Mouse (Mus musculus) stomach, embryonic 16.5 days (tissue): Measurements from ENCODE around the gene Scgb1a1. TPM values are rescaled to one million over a fixed set of nuclear protein-coding genes. Genes with fewer than 3 reads are reported as not detected.

Experiments used
- ATAC-seq: fragments of 200-750 bp; cut with Nextera tagmentation; 2 replicates; pipeline ENCODE4 v1.8.0; 2017; ENCODE audit warnings: moderate number of reproducible peaks, moderate TSS enrichment; ENCODE audit not compliant: insufficient read depth, low FRiP score
- H3K27ac ChIP-seq: fragments of 300-500 bp; sonication (generic); 2 replicates; pipeline ENCODE4 v1.5.1; 2014; ENCODE audit warnings: low read length
- H3K27me3 ChIP-seq: fragments of 300-500 bp; sonication (generic); 2 replicates; pipeline ENCODE4 v1.6.1; 2014; ENCODE audit warnings: low read length, control low read depth, mixed read lengths; ENCODE audit not compliant: control insufficient read depth, insufficient read depth
- H3K36me3 ChIP-seq: fragments of 300-500 bp; sonication (generic); 2 replicates; pipeline ENCODE4 v1.6.1; 2014; ENCODE audit warnings: low read length; ENCODE audit not compliant: control insufficient read depth, insufficient read depth
- H3K4me1 ChIP-seq: fragments of 300-500 bp; sonication (generic); 2 replicates; pipeline ENCODE4 v1.6.1; 2014; ENCODE audit warnings: low read length, control low read depth, mixed read lengths; ENCODE audit not compliant: control insufficient read depth, insufficient read depth
- H3K4me2 ChIP-seq: fragments of 300-500 bp; sonication (generic); 2 replicates; pipeline ENCODE4 v1.6.1; 2014; ENCODE audit warnings: low read depth, low read length, mixed read lengths
- H3K4me3 ChIP-seq: fragments of 300-500 bp; sonication (generic); replicated peaks from 2 replicates; pipeline ENCODE4 v1.5.1; 2014; ENCODE audit warnings: mild to moderate bottlenecking, low read length
- H3K9ac ChIP-seq: fragments of 300-500 bp; sonication (generic); 2 replicates; pipeline ENCODE4 v1.6.1; 2014; ENCODE audit warnings: low read length
- H3K9me3 ChIP-seq: fragments of 300-500 bp; sonication (generic); replicated peaks from 2 replicates; pipeline ENCODE4 v1.6.1; 2016; ENCODE audit warnings: low read length, control low read depth; ENCODE audit not compliant: control insufficient read depth
- WGBS: fragments of 180-500 bp; shearing (Covaris S2); extraction: QIAGEN DNeasy Blood & Tissue Kit; methylation state at CpG from one replicate; pipeline ENCODE4 v1.1.7; 2014; 5-methylcytosine and 5-hydroxymethylcytosine counted together
- polyA plus RNA-seq: library from polyadenylated mRNA; unstranded; fragments of >200 nt; fragmentation: Nextera tagmentation; extraction: Ambion mirVana; gene quantifications from 2 replicates; pipeline ENCODE4 v1.2.1, GENCODE M21; 2015

Gene Scgb1a1
- polyA plus RNA-seq, 1 experiment from 2014 or later: 0.75 TPM

DNA sequence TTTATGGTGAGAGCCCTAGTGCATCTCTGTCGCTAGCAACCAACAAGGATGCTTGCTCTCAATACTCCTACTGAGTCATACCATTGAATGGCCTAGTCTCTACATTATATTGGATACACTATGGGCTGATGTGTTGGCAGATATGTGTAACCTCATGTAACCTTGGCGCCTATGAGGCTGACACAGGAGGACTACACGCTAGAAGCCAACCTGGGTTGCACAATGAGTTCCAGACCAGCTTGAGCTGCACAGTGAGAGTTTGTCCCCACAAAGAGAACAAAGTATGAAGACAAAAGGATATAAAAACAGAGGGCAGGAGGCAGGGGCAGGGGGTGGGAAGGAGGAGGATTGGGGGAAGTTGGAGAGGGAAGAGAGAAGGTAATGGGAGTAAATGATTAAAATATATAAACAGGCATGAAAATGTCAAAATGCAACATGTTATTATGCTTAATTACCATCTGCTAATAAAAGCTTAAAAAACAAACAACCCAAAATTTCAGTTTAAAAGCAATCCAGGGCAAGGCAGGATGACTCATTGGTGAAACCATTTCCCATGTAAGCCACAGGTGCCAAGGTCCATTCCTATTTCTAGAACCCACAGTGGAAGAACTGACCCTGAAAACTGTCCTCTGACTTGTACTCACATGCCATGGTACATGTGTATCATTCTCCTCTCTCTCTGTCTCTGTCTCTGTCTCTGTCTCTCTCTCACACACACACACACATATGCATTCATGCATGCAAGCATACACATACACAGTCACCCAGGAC, 32.1 kb upstream of the Scgb1a1 start:
- Histone ChIP-seq H3K27ac (no peak overlapping the region), H3K4me3 (no peak overlapping the region), H3K36me3 (no peaks in the 10 kb centered on the region), H3K9me3 (no peaks in the 10 kb centered on the region), H3K4me1 (no peaks in the 10 kb centered on the region), H3K9ac (no peak overlapping the region), H3K27me3 (no peaks in the 10 kb centered on the region), H3K4me2 (no peak overlapping the region)
- 91% methylated on average over 3 of the region's 3 CpGs for WGBS
- ATAC-seq: no peak

DNA sequence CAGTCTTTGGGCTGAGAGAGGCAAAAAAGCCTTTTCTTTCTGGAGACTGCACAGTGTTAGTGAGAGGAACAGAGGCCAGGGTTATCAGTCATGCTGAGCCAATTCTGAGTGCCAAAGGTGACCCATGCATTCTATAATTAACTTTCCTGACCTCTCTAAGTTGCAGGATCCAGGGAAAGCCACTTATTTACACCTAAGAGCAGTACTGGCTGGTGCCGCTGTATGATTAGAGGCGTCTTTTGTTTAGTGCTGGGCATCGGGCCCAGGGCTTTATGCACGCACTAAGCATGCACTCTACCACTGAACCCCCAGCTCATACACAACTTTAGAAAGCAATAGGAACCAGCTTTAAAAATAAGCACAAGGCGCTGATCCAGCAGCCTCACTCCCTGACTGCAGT, 29.5 kb upstream of the Scgb1a1 start:
- Histone ChIP-seq H3K9ac (no peak overlapping the region), H3K27ac (no peak overlapping the region), H3K4me1 (no peaks in the 10 kb centered on the region), H3K4me2 (no peak overlapping the region), H3K4me3 (no peak overlapping the region), H3K9me3 (no peaks in the 10 kb centered on the region), H3K36me3 (no peaks in the 10 kb centered on the region), H3K27me3 (no peaks in the 10 kb centered on the region)
- ATAC-seq: peak; percentile 40; the same call in 1 of the 2 replicates
- 68% methylated on average over 5 of the region's 5 CpGs for WGBS

DNA sequence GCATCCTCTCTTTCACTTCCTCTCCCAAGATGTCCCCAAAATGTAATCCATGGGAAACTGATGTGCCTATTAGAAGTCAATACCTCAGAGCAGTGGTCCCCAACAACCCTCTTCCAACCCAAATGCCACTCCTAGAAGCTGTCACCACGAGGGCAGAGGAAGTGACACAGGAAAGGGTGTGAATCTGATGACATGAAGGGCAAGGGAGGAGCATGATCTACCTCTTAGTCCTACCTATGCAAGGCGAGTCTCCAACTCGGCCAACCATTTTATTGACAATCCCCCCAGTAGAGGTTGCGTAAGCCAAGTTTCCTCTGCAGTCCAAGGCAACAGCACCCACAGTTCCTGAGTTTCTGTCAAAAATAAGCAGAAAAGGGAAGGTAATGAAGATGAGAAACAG, 28.5 kb upstream of the Scgb1a1 start:
- H3K9me3 ChIP-seq: no peaks in the 10 kb centered on the region
- no peak overlapping the region for H3K27ac ChIP-seq
- no peaks in the 10 kb centered on the region for H3K27me3 ChIP-seq
- no peak overlapping the region for H3K4me2 ChIP-seq
- no peak overlapping the region for H3K4me3 ChIP-seq
- no peak overlapping the region for H3K9ac ChIP-seq
- 80% methylated on average over 4 of the region's 4 CpGs for WGBS
- no peaks in the 10 kb centered on the region for H3K4me1 ChIP-seq
- no peak for ATAC-seq
- no peaks in the 10 kb centered on the region for H3K36me3 ChIP-seq

DNA sequence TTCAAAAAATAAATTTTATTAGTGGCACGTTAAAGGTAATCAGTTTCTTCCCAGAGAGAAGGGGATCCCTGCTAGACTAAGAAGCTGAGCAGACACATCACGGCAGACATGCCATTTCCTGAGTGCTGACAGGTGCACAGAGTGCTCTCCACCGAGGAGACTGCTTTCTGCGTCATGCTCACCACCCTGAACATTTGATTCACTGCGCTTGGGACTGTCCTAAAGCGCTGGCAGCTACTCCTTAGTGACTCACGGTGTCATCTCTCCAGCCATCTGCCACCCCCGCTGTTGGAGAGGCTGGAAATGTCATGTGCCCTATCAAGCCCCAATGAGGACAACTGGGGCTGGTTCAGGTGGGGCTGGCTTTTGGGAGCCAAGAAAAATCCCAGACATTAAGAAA, 24.3 kb upstream of the Scgb1a1 start:
- 66% methylated on average over 8 of the region's 8 CpGs for WGBS
- no peak overlapping the region for H3K4me2 ChIP-seq
- H3K27me3 ChIP-seq: no peaks in the 10 kb centered on the region
- H3K27ac ChIP-seq: no peak overlapping the region
- ATAC-seq: no peak
- no peaks in the 10 kb centered on the region for H3K9me3 ChIP-seq
- H3K4me3 ChIP-seq: no peak overlapping the region
- peaks cover 6% of the 10 kb centered on the region for H3K4me1 ChIP-seq
- no peak overlapping the region for H3K9ac ChIP-seq
- no peaks in the 10 kb centered on the region for H3K36me3 ChIP-seq

DNA sequence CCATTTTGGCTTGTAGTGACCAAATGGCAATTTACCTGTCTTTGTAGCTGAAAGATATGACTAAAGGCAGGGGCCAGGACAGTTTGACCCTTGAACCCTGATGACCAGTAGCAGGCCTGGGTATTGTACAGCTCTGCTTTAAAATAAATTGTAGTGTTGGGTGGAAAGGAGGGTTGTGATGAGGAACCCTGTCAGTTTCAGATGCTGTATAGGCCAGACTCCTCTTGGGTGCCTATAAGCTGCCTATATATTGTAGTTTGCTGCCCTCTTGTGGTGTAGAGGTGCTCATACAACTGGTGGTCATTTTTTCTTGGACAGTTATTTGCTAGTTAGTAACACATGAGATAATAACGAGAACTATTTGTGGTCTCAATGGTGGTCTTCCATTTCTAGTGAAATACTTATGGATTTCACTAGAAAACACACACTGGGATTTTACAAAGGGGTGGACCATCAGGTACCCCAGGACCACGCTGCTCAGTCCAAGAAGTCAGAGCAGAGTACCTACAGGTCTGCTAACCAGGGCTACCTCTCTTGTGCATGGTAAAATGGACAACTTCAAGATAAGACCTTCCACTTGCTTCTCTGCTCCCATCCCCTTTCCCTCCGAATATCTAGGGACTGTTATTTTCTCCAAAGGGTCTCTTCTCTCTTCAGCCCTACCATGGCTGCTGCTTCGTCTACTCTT, 22.6 kb upstream of the Scgb1a1 start:
- Histone ChIP-seq H3K27ac (no peak overlapping the region), H3K4me1 (peaks cover 16% of the 10 kb centered on the region), H3K36me3 (no peaks in the 10 kb centered on the region), H3K9ac (no peak overlapping the region), H3K9me3 (no peaks in the 10 kb centered on the region), H3K4me3 (no peak overlapping the region), H3K27me3 (no peaks in the 10 kb centered on the region), H3K4me2 (no peak overlapping the region)
- ATAC-seq: peak; percentile 66; the same call in 1 of the 2 replicates
- 55% methylated on average over 4 of the region's 4 CpGs for WGBS

DNA sequence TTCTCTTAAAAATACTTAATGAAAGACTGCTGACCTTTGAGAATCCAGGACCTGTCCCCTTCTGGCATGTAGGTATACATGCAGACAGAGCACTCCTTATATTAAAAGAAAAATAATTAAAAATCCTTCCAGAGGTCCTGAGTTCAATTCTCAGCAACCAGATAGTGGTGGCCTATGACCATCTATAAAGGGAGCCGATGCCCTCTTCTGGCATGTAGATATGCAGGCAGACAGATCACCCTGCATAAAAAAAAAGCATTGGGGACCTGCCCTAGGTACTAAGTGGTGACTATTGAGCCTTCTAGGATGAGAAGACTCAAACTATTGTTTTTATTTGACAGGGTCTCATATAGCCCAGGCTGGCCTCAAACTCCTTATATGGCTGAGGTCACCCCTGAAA, 20.8 kb upstream of the Scgb1a1 start:
- Histone ChIP-seq H3K9ac (no peak overlapping the region), H3K4me2 (no peak overlapping the region), H3K4me1 (peaks cover 16% of the 10 kb centered on the region), H3K27me3 (no peaks in the 10 kb centered on the region), H3K27ac (no peak overlapping the region), H3K4me3 (no peak overlapping the region), H3K36me3 (no peaks in the 10 kb centered on the region), H3K9me3 (no peaks in the 10 kb centered on the region)
- WGBS: 74% methylated on average over 1 of the region's 1 CpGs
- ATAC-seq: no peak

DNA sequence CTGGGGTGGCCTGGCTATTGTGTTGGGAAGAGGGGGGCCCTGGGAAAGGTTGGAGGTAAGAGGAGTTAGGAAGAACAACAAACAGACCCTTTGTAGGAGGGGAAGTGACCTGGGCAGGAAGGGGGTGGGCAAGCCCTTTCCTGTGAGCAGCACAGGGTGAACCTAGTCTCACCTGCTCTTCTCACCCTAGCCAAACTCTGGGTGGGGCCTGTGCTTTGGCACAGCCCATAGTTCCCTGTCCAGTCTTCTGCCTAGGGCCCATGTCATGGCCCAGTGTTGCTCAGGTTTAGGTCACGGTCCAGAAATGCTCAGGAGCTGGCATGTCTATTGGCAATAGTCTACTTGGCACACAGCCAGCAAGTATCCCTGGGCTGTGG, 19.6 kb upstream of the Scgb1a1 start:
- H3K4me2 ChIP-seq: no peak overlapping the region
- H3K27me3 ChIP-seq: no peaks in the 10 kb centered on the region
- H3K4me3 ChIP-seq: no peak overlapping the region
- peak; percentile 24 for ATAC-seq
- no peaks in the 10 kb centered on the region for H3K36me3 ChIP-seq
- 70% methylated on average over 1 of the region's 1 CpGs for WGBS
- peaks cover 16% of the 10 kb centered on the region for H3K4me1 ChIP-seq
- no peaks in the 10 kb centered on the region for H3K9me3 ChIP-seq
- peak overlapping the region; percentile 73 for H3K27ac ChIP-seq
- H3K9ac ChIP-seq: no peak overlapping the region; the same call in 1 of the 2 replicates

DNA sequence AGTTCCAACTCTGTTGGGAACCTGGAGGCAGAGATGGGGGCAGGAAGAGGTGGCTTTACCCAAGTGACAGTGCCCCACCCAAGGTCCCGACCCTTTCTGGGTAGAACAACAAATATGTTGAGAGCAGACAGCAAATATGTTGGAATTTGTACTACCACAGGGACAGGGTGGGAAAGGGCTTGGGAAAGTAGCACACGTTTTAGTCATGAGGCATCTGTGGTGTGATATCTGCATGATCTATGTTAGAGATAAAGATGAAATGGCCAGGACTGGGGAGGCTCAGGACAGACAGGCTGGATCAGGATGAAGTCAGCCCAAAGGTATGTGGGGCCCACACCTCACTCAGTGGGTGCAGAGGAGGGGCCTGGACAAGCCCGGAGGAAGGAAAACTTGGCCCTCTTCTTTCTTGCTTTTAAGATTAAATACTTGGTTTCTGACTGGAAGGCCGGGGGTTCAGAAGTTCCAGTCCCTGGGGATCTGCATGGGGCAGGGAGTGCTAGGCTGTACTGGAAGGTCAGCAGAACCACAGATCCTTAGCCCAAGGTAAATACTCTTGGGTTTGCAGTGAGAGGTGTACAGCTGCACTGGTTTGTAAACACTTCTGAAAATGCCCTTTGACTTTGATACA, 19.1 kb upstream of the Scgb1a1 start:
- H3K9me3 ChIP-seq: no peaks in the 10 kb centered on the region
- peak; percentile 75; the same call in 1 of the 2 replicates for ATAC-seq
- peaks cover 16% of the 10 kb centered on the region for H3K4me1 ChIP-seq
- peak overlapping the region; percentile 2; the same call in 1 of the 2 replicates for H3K9ac ChIP-seq
- no peak overlapping the region for H3K4me3 ChIP-seq
- no peaks in the 10 kb centered on the region for H3K36me3 ChIP-seq
- no peak overlapping the region for H3K4me2 ChIP-seq
- H3K27me3 ChIP-seq: no peaks in the 10 kb centered on the region
- 23% methylated on average over 4 of the region's 4 CpGs for WGBS
- H3K27ac ChIP-seq: peak overlapping the region; percentile 73

DNA sequence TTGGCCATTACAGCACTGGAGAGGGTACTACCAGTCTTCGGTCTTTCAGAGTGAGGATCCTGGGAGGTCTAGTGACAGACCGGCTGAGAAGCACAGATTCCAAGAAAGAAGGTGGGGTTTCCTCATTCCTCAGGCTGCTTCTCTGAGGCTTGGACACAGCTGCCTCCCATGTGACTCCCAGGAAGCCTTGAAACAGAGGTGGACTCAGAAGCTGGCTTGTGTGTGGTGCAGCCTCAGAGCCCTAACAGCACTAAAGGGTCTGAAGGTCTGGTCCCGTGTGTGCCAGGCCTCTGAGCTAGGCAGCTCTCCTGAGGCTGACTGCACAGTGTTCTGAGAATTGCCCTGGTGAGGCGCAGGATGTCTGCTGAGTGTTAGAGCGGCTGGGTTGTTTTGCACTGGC, 18.3 kb upstream of the Scgb1a1 start:
- Histone ChIP-seq H3K27me3 (no peaks in the 10 kb centered on the region), H3K9me3 (no peaks in the 10 kb centered on the region), H3K36me3 (no peaks in the 10 kb centered on the region), H3K4me1 (peaks cover 16% of the 10 kb centered on the region), H3K4me3 (no peak overlapping the region), H3K4me2 (no peak overlapping the region), H3K9ac (peak overlapping the region; percentile 1; the same call in 1 of the 2 replicates), H3K27ac (peak overlapping the region; percentile 73)
- peak; percentile 9; the same call in 1 of the 2 replicates for ATAC-seq
- 37% methylated on average over 5 of the region's 5 CpGs for WGBS
